Mouse (Mus musculus) erythroblast, embryonic 14.5 days (primary cell): Measurements from ENCODE around the gene Tbc1d2.
"Not testable (repeated sequence)": the region's sequence is repeated elsewhere in the genome, so short reads cannot be mapped to it uniquely, and the experiment has no call there.

Experiments used
- GATA1 ChIP-seq: IDR thresholded peaks from 2 replicates; pipeline ENCODE4 v1.6.1; 2012; ENCODE audit warnings: low read length, inconsistent platforms, mixed read lengths
- TAL1 ChIP-seq: IDR thresholded peaks from 3 replicates; pipeline ENCODE4 v1.6.1; 2012; ENCODE audit warnings: low read length, inconsistent platforms, mixed read lengths

GRCm38 (mm10) chr4:46633565-46633964 lies 16.4 kb downstream of the Tbc1d2 start:
- TF ChIP-seq GATA1, TAL1: not testable (repeated sequence)
